Mouse (Mus musculus) midbrain, embryonic 14.5 days (tissue): ENCODE measurements around the gene Fam189a1. TPM values are rescaled to one million over a fixed set of nuclear protein-coding genes. Genes with fewer than 3 reads are reported as not detected.

Experiments
- ATAC-seq: fragments of 200-750 bp; cut with Nextera tagmentation; 2 replicates; pipeline ENCODE4 v1.8.0; 2017; ENCODE audit warnings: moderate number of reproducible peaks, moderate library complexity; ENCODE audit not compliant: low FRiP score, low TSS enrichment
- DNase-seq: peaks from one replicate; pipeline ENCODE4 v3.0.0-alpha.2; 2015
- H3K27ac ChIP-seq: fragments of 300-500 bp; sonication (generic); replicated peaks from 2 replicates; pipeline ENCODE4 v1.5.1; 2014; ENCODE audit warnings: mild to moderate bottlenecking, low read depth, low read length, moderate library complexity
- H3K27me3 ChIP-seq: fragments of 300-500 bp; sonication (generic); 2 replicates; pipeline ENCODE4 v1.6.1; 2014; ENCODE audit warnings: low read length, control low read depth, mixed read lengths; ENCODE audit not compliant: control insufficient read depth, insufficient read depth
- H3K36me3 ChIP-seq: fragments of 300-500 bp; sonication (generic); 2 replicates; pipeline ENCODE4 v1.6.1; 2014; ENCODE audit warnings: low read length, control low read depth; ENCODE audit not compliant: control insufficient read depth, insufficient read depth
- H3K4me1 ChIP-seq: fragments of 300-500 bp; sonication (generic); 2 replicates; pipeline ENCODE4 v1.6.1; 2014; ENCODE audit warnings: mild to moderate bottlenecking, antibody characterized with exemption, low read length, control low read depth; ENCODE audit not compliant: control insufficient read depth, insufficient read depth
- H3K4me2 ChIP-seq: fragments of 300-500 bp; sonication (generic); 2 replicates; pipeline ENCODE4 v1.6.1; 2014; ENCODE audit warnings: mild to moderate bottlenecking, low read length, moderate library complexity
- H3K4me3 ChIP-seq: fragments of 300-500 bp; sonication (generic); replicated peaks from 2 replicates; pipeline ENCODE4 v1.5.1; 2014; ENCODE audit warnings: low read depth, low read length
- H3K9ac ChIP-seq: fragments of 300-500 bp; sonication (generic); replicated peaks from 2 replicates; pipeline ENCODE4 v1.6.1; 2014; ENCODE audit warnings: mild to moderate bottlenecking, low read length, moderate library complexity
- H3K9me3 ChIP-seq: fragments of 300-500 bp; sonication (generic); 2 replicates; pipeline ENCODE4 v1.6.1; 2016; ENCODE audit warnings: low read length, control low read depth, mixed read lengths; ENCODE audit not compliant: control insufficient read depth
- WGBS: fragments of 180-500 bp; shearing (Covaris S2); extraction: QIAGEN DNeasy Blood & Tissue Kit; methylation state at CpG from one replicate; pipeline ENCODE4 v1.1.7; 2014; 5-methylcytosine and 5-hydroxymethylcytosine counted together
- polyA plus RNA-seq: library from polyadenylated mRNA; unstranded; fragments of >200 nt; fragmentation: Nextera tagmentation; extraction: Ambion mirVana; gene quantifications from 2 replicates; pipeline ENCODE4 v1.2.1, GENCODE M21; 2014

Gene Fam189a1
- polyA plus RNA-seq, 1 experiment from 2014 or later: 9.9 TPM

GRCm38 (mm10) chr7:65115366-65115765, 41.0 kb downstream of the Fam189a1 start:
- no peak for ATAC-seq
- Histone ChIP-seq H3K4me2 (no peak overlapping the region), H3K27me3 (no peaks in the 10 kb centered on the region), H3K36me3 (no peaks in the 10 kb centered on the region), H3K4me3 (no peak overlapping the region), H3K9me3 (no peaks in the 10 kb centered on the region), H3K27ac (no peak overlapping the region), H3K9ac (no peak overlapping the region), H3K4me1 (no peaks in the 10 kb centered on the region)
- DNase-seq: no peak
- WGBS: 80% methylated on average over 3 of the region's 3 CpGs

- no peaks in the 10 kb centered on the region for H3K36me3 ChIP-seq
- WGBS: 93% methylated on average over 9 of the region's 9 CpGs
- H3K27ac ChIP-seq: no peak overlapping the region
- H3K4me3 ChIP-seq: no peak overlapping the region
- H3K9me3 ChIP-seq: no peaks in the 10 kb centered on the region
- no peaks in the 10 kb centered on the region for H3K4me1 ChIP-seq
- ATAC-seq (no peak), DNase-seq (no peak)
- H3K27me3 ChIP-seq: no peaks in the 10 kb centered on the region
- no peak overlapping the region for H3K9ac ChIP-seq
- H3K4me2 ChIP-seq: no peak overlapping the region
Observed at GRCm38 (mm10) chr7:65111664-65112063, 44.7 kb downstream of the Fam189a1 start.

GRCm38 (mm10) chr7:65105566-65105965, 50.8 kb downstream of the Fam189a1 start:
- ATAC-seq: no peak
- H3K36me3 ChIP-seq: no peaks in the 10 kb centered on the region
- no peak overlapping the region for H3K4me2 ChIP-seq
- WGBS: 94% methylated on average over 3 of the region's 3 CpGs
- H3K4me1 ChIP-seq: no peaks in the 10 kb centered on the region
- H3K4me3 ChIP-seq: no peak overlapping the region
- DNase-seq: no peak
- no peak overlapping the region for H3K9ac ChIP-seq
- H3K27ac ChIP-seq: no peak overlapping the region
- no peaks in the 10 kb centered on the region for H3K27me3 ChIP-seq
- H3K9me3 ChIP-seq: no peaks in the 10 kb centered on the region

DNA sequence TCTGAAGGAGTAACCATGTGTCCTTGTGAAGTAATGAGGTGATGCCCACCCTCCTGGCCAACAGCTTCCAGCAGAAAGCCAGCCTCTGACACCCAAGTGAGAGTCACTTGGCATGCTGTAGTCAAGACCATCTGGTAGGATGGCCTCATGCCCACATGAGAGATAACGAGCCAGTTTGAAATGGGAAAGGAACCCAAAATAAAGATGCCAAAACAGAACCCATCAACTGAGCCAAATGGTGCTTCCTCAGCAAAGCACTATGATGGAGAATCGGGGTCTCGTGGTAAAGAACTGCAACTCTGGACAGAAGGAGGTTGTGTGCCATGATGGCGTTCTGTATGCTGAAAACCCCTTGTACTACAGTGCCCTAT, 51.3 kb downstream of the Fam189a1 start:
- Histone ChIP-seq H3K9me3 (no peaks in the 10 kb centered on the region), H3K27ac (no peak overlapping the region), H3K9ac (no peak overlapping the region), H3K4me1 (no peaks in the 10 kb centered on the region), H3K36me3 (no peaks in the 10 kb centered on the region), H3K4me3 (no peak overlapping the region), H3K4me2 (no peak overlapping the region), H3K27me3 (no peaks in the 10 kb centered on the region)
- WGBS: 95% methylated on average over 4 of the region's 4 CpGs
- ATAC-seq: no peak
- no peak for DNase-seq

DNA sequence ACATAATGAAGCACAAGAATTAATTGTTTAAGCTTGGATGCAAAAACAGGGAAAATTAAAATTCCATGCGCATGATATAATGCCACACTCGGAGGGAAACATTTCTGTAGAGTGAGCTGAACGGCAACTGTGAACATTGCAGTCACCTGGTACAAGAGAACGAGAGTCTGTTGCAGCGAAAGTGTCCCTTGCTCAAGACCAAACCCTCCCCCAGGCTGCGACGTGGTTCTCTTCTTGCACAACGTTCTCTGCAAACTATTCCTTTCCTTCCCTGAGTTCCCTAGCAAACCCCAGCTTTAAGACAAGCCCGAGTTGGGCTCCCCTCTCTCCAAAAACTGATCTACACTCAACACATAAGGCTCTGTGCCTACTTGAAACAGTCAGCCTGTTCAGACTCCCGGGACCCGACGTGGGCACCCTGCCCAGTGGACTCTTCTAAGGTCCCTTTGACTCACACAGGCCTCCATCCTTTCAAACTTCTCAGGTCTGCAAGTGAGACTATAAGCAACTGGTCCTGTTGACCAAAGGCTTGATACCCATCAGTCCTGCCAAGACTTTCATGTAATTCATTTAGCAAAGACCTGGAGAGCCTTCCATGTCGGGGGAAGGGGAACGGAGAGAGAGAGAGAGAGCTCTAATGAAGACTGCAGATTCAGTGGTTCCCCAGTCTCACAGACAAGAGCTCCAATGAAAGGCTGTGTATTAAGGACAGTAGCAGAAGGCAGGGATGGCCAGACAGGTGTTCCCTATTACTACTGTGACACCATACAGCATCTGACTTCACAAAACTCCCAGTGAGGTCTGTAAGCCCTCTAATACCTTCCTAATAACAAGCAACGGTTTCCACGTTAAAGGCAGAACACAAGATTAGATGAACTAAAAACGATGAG, 51.9 kb downstream of the Fam189a1 start:
- H3K27ac ChIP-seq: no peak overlapping the region
- WGBS: 91% methylated on average over 17 of the region's 17 CpGs
- ATAC-seq (no peak), DNase-seq (no peak)
- H3K4me3 ChIP-seq: no peak overlapping the region
- H3K9me3 ChIP-seq: no peaks in the 10 kb centered on the region
- H3K9ac ChIP-seq: no peak overlapping the region
- no peaks in the 10 kb centered on the region for H3K27me3 ChIP-seq
- no peak overlapping the region for H3K4me2 ChIP-seq
- H3K36me3 ChIP-seq: no peaks in the 10 kb centered on the region
- H3K4me1 ChIP-seq: no peaks in the 10 kb centered on the region

GRCm38 (mm10) chr7:65101661-65102060, 54.7 kb downstream of the Fam189a1 start:
- H3K27ac ChIP-seq: no peak overlapping the region
- H3K27me3 ChIP-seq: no peaks in the 10 kb centered on the region
- ATAC-seq: no peak
- no peak for DNase-seq
- H3K4me1 ChIP-seq: no peaks in the 10 kb centered on the region
- no peaks in the 10 kb centered on the region for H3K9me3 ChIP-seq
- H3K9ac ChIP-seq: no peak overlapping the region
- no peak overlapping the region for H3K4me3 ChIP-seq
- 85% methylated on average over 2 of the region's 2 CpGs for WGBS
- H3K36me3 ChIP-seq: no peaks in the 10 kb centered on the region
- no peak overlapping the region for H3K4me2 ChIP-seq

GRCm38 (mm10) chr7:65097708-65098107, 58.7 kb downstream of the Fam189a1 start:
- Histone ChIP-seq H3K27ac (no peak overlapping the region), H3K27me3 (no peaks in the 10 kb centered on the region), H3K9me3 (no peaks in the 10 kb centered on the region), H3K4me3 (no peak overlapping the region), H3K4me1 (no peaks in the 10 kb centered on the region), H3K9ac (no peak overlapping the region), H3K36me3 (no peaks in the 10 kb centered on the region), H3K4me2 (no peak overlapping the region)
- DNase-seq (no peak), ATAC-seq (no peak)
- 94% methylated on average over 14 of the region's 14 CpGs for WGBS

DNA sequence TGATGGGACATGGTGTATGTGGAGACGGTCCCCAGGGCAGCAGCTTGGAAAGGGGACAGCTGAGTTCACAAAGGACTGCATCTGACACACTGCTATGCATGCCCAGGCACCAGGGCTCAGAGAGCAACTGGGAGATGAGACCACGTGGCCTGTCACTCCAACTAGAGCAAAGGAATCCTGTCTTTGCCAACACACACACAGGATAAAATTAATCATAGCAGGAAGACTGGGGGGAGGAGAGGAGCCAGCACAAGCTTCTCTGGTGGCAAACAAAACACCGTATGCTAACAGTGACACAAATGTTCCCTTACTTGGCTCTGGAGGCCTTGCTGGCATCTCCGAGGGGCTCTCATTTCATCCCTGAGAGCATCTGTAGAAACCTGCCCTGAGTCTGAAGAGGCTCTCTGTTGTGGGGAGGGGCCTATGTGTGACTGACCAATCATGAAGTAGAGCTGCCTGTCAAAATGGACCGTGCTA, 60.7 kb downstream of the Fam189a1 start:
- ATAC-seq (no peak), DNase-seq (no peak)
- H3K9ac ChIP-seq: no peak overlapping the region
- H3K4me1 ChIP-seq: no peaks in the 10 kb centered on the region
- no peak overlapping the region for H3K4me2 ChIP-seq
- H3K27ac ChIP-seq: no peak overlapping the region
- WGBS: 62% methylated on average over 5 of the region's 5 CpGs
- no peaks in the 10 kb centered on the region for H3K27me3 ChIP-seq
- no peaks in the 10 kb centered on the region for H3K36me3 ChIP-seq
- H3K9me3 ChIP-seq: no peaks in the 10 kb centered on the region
- H3K4me3 ChIP-seq: no peak overlapping the region

DNA sequence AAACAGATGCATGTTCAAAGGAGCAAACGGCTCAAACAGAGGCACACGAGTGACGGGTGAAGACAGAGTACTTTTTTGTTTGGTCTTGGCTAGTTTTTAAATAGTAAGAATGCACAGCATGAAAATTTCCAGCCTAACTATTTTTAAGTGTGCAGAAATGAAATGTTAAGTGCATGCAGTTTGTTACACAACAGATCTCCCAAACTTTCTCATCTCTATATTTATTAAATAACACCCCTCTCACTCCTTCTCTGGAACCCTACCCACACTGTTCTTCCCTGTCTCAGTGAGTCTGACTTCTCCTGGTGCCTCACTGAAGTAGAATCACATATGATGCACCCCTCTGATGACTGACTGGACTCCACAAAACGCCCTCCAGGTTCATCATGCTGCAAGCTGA, 63.1 kb downstream of the Fam189a1 start:
- no peak overlapping the region for H3K4me2 ChIP-seq
- no peaks in the 10 kb centered on the region for H3K36me3 ChIP-seq
- no peak overlapping the region for H3K9ac ChIP-seq
- H3K4me3 ChIP-seq: no peak overlapping the region
- DNase-seq (no peak), ATAC-seq (no peak)
- H3K27me3 ChIP-seq: no peaks in the 10 kb centered on the region
- no peaks in the 10 kb centered on the region for H3K9me3 ChIP-seq
- H3K27ac ChIP-seq: no peak overlapping the region
- no peaks in the 10 kb centered on the region for H3K4me1 ChIP-seq
- WGBS: 88% methylated on average over 4 of the region's 4 CpGs
